9 mouse cellular contexts compared by ENCODE assay signal in genomic region chr2:35621796-35622195, GRCm38 (mm10).
DNase-seq lines count a peak whose midpoint lies in the region; ATAC-seq and TF ChIP-seq lines count a peak whose summit lies in the region.
"Had no signal": no experiment of that assay in that cellular context is flagged by ENCODE, and none has a peak within 500 bp of the region (broad histone marks: within the 10 kb centered on the region; RNA-seq: fewer than 3 reads in every experiment).

No protein-coding gene starts in this region.

- TF ChIP-seq EP300 in liver, postnatal 0 days (IDR thresholded peaks at IDR 0.05; ENCODE audit: low read depth), result no peak

- no peaks in the 10 kb centered on the region for H3K27me3 ChIP-seq in intestine, postnatal 0 days (replicated peaks; ENCODE audit: control insufficient read depth, insufficient read depth, low read length)
- no peaks in the 10 kb centered on the region for H3K27me3 ChIP-seq in liver, postnatal 0 days (ENCODE audit: insufficient read depth, low read length)

- WGBS in intestine, postnatal 0 days, result under 1% methylated on average over 41 of the region's 41 CpGs
- WGBS in liver, postnatal 0 days (ENCODE audit: insufficient replicate concordance), result 1% methylated on average over 29 of the region's 41 CpGs
- 6% methylated on average over 38 of the region's 41 CpGs for WGBS in olfactory bulb, adult 2 months

- H3K4me1 ChIP-seq in intestine, postnatal 0 days (replicated peaks; ENCODE audit: control insufficient read depth, insufficient read depth, low read length), result peaks cover 21% of the 10 kb centered on the region
- H3K4me1 ChIP-seq in liver, postnatal 0 days (ENCODE audit: insufficient read depth), result peaks cover 16% of the 10 kb centered on the region
- H3K4me1 ChIP-seq in olfactory bulb, adult 2 months (ENCODE audit: control insufficient read depth, insufficient read depth, low read length), result peaks cover 10% of the 10 kb centered on the region

- H3K9me3 ChIP-seq in intestine, postnatal 0 days (ENCODE audit: control insufficient read depth), result no peaks in the 10 kb centered on the region
- H3K9me3 ChIP-seq in liver, postnatal 0 days (ENCODE audit: low read length), result no peaks in the 10 kb centered on the region

- intact Hi-C loops in left cerebral cortex, adult 2 months (cut with DNase I), result no loop called here
- intact Hi-C loops in left cerebral cortex, postnatal 36 days (cut with DNase I), result no loop called here

- H3K9ac ChIP-seq in intestine, postnatal 0 days (ENCODE audit: low read depth, low read length), result peak overlapping the region; percentile 71
- peak overlapping the region; percentile 59 for H3K9ac ChIP-seq in liver, postnatal 0 days (replicated peaks)

- TF ChIP-seq POLR2A in olfactory bulb, adult 2 months (IDR thresholded peaks at IDR 0.05; ENCODE audit: insufficient read depth, low read depth, low read length), result no peak

- H3K27ac ChIP-seq in left cerebral cortex, adult 2 months, result peak overlapping the region; percentile 61
- H3K27ac ChIP-seq in intestine, postnatal 0 days (ENCODE audit: low read depth, low read length), result peak overlapping the region; percentile 79
- H3K27ac ChIP-seq in liver, postnatal 0 days (ENCODE audit: low read depth), result no peak overlapping the region
- H3K27ac ChIP-seq in olfactory bulb, adult 2 months (ENCODE audit: insufficient read depth, low read depth, low read length), result no peak overlapping the region
- H3K27ac ChIP-seq: macrophage had no signal

- peak; percentile 47 for ATAC-seq in granulocyte monocyte progenitor cell, adult 5-6 weeks (replicated peaks; ENCODE audit: poor library complexity, severe bottlenecking)
- ATAC-seq in intestine, postnatal 0 days, result peak; percentile 65
- peak; percentile 35 for ATAC-seq in liver, postnatal 0 days

- peak overlapping the region; percentile 93 for H3K4me2 ChIP-seq in intestine, postnatal 0 days (replicated peaks; ENCODE audit: low read depth)
- H3K4me2 ChIP-seq in liver, postnatal 0 days (ENCODE audit: low read depth, low read length), result peak overlapping the region; percentile 69

- H3K4me3 ChIP-seq in left cerebral cortex, adult 2 months, result peak overlapping the region; percentile 49
- peak overlapping the region; percentile 73 for H3K4me3 ChIP-seq in intestine, postnatal 0 days (ENCODE audit: low read depth, low read length)
- H3K4me3 ChIP-seq in liver, postnatal 0 days (ENCODE audit: low read depth, low read length), result peak overlapping the region; percentile 54
- H3K4me3 ChIP-seq in olfactory bulb, adult 2 months (ENCODE audit: insufficient read depth, low read depth, low read length), result peak overlapping the region; percentile 43

- no peaks in the 10 kb centered on the region for H3K36me3 ChIP-seq in intestine, postnatal 0 days (ENCODE audit: control insufficient read depth, insufficient read depth)
- H3K36me3 ChIP-seq in liver, postnatal 0 days (replicated peaks; ENCODE audit: insufficient read depth, low read length), result no peaks in the 10 kb centered on the region

- DNase-seq in left cerebral cortex, adult 2 months (ENCODE audit: extremely low spot score in 1 of 2, low spot score in 2 of 2), result peak; percentile 29 to 34
- no peak for DNase-seq in left cerebral cortex, postnatal 36 days (ENCODE audit: low spot score in 2 of 2)
- DNase-seq in cerebellum, postnatal 36 days, result peak; percentile 85 to 93
- peak; percentile 61 for DNase-seq in liver, postnatal 0 days
- no peak for DNase-seq in layer of hippocampus, postnatal 36 days

- TF ChIP-seq CTCF in left cerebral cortex, adult 2 months (IDR thresholded peaks at IDR 0.05), result no peak
- no peak for TF ChIP-seq CTCF in intestine, postnatal 0 days (IDR thresholded peaks at IDR 0.05; ENCODE audit: low read depth)
- no peak for TF ChIP-seq CTCF in liver, postnatal 0 days (IDR thresholded peaks at IDR 0.05; ENCODE audit: low read depth)
- TF ChIP-seq CTCF in olfactory bulb, adult 2 months (IDR thresholded peaks at IDR 0.05; ENCODE audit: insufficient read depth, low read depth, low read length), result no peak

Comparison
In these comparisons a context has a peak if more than half of its experiments do, and no peak if none do; other contexts are left out.
1. DNase-seq: peak in left cerebral cortex, adult 2 months (2 of 2), cerebellum, postnatal 36 days (2 of 2) and liver, postnatal 0 days (single experiment); none in left cerebral cortex, postnatal 36 days (0 of 2) and layer of hippocampus, postnatal 36 days (0 of 2).
2. H3K27ac ChIP-seq: peak in left cerebral cortex, adult 2 months (single experiment) and intestine, postnatal 0 days (single experiment); none in liver, postnatal 0 days (single experiment) and olfactory bulb, adult 2 months (single experiment).
3. Peak in every context shown above with its lines, with median percentiles within 50 percentile points of each other: H3K4me3 ChIP-seq and ATAC-seq.